Mouse (Mus musculus) gastrocnemius, adult 2 months (tissue): ENCODE measurements around the gene Rassf6. TPM values are rescaled to one million over a fixed set of nuclear protein-coding genes. Genes with fewer than 3 reads are reported as not detected.
A peak's percentile ranks its signal among the peaks of the same experiment; 100 is the strongest.

Experiments used
- DNase-seq: peaks from one replicate; pipeline ENCODE4 v3.0.0; 2022
- H3K27ac ChIP-seq: fragments of 200-600 bp; 2 replicates; pipeline ENCODE4 v1.8.1; 2022; ENCODE audit warnings: mild to moderate bottlenecking
- H3K4me3 ChIP-seq: fragments of 200-600 bp; 2 replicates; pipeline ENCODE4 v1.8.1; 2022; ENCODE audit warnings: mild to moderate bottlenecking, moderate library complexity
- CTCF ChIP-seq: fragments of 200-600 bp; IDR thresholded peaks from 2 replicates; pipeline ENCODE4 v1.8.1; 2022; ENCODE audit warnings: antibody characterized with exemption, mild to moderate bottlenecking, moderate library complexity
- intact Hi-C: fragments of 180-260 bp; cut with DNase I; formaldehyde crosslinking; loops from one replicate; pipeline ENCODE4 v1.15.1; 2025
- total RNA-seq, 2 experiments: library from RNA; stranded (reverse); gene quantifications; 2 replicates each; pipeline ENCODE4 v1.2.3; 2021

Rassf6 gene
- total RNA-seq, 2 experiments from 2014 or later: not detected

DNA sequence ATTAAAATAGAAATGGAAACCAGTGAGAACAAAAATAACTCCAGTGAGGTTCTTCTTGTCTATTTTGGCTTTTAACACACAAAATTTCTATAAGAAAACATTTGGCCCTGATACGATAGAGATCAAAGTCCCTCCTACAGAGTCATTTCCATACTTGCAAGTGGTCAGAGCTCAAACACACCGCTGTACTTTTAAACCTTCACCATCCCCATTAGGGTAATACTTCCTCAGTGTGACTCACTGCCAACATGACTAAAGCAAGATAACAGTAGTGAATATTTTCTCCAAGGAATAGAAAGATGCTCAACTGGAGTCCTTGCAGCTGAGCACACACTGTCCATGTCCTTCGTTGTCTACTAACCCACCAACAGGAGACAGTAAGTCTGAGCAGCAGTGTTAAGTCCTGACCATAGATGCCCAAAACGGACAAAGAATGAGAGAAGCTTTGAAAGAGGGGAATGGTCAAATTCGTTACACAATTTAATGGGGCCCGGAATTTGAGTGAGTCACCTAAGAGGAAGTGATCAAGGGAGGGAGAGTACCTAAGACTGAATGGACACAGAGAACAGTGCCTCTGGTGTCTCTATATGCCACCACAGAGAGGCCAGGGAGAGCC is 28.4 kb downstream of the Rassf6 start:
- H3K27ac ChIP-seq: no peak overlapping the region
- no peak for TF ChIP-seq CTCF
- intact Hi-C loops: no loop called here
- no peak for DNase-seq
- no peak overlapping the region for H3K4me3 ChIP-seq

DNA sequence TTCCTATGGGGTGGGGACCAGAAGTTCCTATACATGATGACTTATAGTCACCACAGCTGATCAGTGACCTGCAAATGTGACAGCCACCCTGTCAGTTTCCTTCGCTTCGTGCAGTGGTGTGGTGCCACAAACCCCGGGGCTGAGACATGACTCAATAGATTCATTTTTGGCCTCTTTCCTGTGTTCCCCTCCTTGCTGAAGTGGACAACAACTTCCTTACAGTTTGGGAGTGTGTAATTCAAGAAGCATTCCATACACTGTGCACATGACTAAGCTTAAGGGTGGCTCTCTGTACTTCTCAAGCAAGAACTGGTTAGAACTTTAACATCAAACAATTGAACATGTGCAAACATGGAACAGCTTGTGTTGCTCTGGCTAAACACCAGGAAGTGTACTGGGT is 29.1 kb downstream of the Rassf6 start:
- H3K27ac ChIP-seq: no peak overlapping the region
- no peak for DNase-seq
- TF ChIP-seq CTCF: no peak
- intact Hi-C loops: no loop called here
- no peak overlapping the region for H3K4me3 ChIP-seq

DNA sequence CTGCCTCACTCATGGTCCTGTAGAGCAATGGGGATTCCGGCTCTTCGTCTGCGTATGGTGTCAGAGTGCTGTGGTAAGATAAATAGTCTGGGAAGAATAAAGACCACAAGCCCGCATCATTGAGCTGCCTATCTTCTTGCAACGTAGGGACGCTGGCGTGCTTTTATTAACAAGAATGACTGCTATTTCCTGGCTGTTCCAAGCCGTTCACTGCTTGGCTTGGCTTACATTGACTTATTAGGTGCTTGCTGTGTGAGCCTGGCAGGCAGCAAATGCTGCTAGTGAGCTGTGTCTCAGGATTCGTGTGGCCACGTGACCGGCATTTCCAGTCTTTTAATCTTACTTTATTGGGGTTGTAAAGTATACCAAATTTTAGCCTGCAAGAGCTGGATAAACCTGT is 31.6 kb downstream of the Rassf6 start:
- no peak for DNase-seq

DNA sequence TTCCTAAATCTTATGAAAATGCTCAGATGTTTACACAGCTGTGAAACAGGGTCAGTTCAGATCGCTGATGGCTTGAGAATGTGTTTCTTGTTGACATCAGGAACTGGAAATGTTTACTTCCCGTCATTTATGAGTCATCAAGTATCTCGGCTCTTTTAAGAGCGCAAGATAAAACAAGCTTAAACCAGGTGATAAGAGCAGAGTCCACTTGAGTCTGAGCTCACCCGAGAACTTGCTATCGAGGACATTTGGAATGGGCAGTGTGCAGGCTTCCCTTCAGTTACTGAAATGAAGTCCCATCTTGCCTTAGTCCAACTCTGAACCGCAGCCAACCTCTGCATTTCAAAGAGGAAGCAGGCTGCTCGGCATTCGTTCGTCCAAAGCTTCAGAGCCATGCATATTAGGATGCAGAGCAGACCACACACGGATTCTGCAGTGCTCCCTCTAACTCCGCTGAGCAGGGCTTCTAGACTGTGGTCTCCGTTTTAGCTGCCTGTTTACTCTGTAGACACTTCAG is 37.0 kb downstream of the Rassf6 start:
- TF ChIP-seq CTCF: no peak
- Histone ChIP-seq H3K27ac (no peak overlapping the region), H3K4me3 (peak overlapping the region; percentile 23; the same call in 1 of the 2 replicates)
- DNase-seq: no peak
- intact Hi-C loops: loop anchor here (5.0 kb wide), 2 partner anchors 49 to 304 kb away; no protein-coding TSS in a partner anchor

More for the DNA sequence above, 31.6 kb downstream of the Rassf6 start:
- intact Hi-C loops: no loop called here
- TF ChIP-seq CTCF: no peak
- no peak overlapping the region for H3K27ac ChIP-seq
- H3K4me3 ChIP-seq: no peak overlapping the region

DNA sequence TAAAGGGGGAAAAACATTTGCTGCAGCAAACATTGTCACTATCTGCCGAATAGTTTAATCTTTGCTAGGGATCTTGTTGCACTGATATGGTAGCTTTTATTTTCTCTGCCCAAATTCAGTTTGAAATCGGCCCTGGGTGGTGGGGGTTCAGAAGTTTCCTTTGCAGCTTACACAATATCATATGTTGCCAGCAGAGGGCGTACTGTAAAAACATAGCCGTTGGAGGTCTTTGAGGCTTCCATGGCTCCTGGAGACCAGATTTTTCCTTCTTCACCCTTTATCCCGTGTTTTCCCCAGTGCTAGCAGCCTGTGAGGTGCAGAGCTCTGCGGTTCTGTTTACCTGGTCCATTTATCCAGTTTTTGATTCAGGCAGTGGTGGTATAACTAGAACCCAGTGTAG is 39.0 kb downstream of the Rassf6 start:
- Histone ChIP-seq H3K4me3 (no peak overlapping the region), H3K27ac (no peak overlapping the region)
- no peak for DNase-seq
- intact Hi-C loops: loop anchor here (5.0 kb wide), 2 partner anchors 51 to 306 kb away; no protein-coding TSS in a partner anchor
- TF ChIP-seq CTCF: peak; percentile 66

DNA sequence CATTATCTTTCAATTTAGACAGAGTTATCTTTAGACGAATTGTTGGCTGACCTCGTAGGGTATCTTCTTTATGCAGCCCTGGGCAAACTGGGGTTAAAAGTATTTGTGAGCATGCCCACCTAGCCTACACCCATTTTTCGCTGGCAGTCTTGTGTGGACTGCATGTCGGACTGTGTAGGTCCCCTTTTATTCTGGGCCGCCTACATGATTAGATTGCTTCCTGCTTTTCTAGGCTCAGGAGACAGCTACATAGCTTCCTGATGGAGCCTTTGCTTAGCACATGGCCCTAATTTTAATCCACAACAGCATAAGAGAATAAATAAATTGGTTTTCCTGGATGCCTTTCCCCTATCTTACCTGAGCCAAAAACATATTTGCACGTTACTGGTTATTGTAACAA is 44.3 kb downstream of the Rassf6 start:
- H3K4me3 ChIP-seq: no peak overlapping the region
- no peak for DNase-seq
- TF ChIP-seq CTCF: no peak
- no peak overlapping the region for H3K27ac ChIP-seq
- intact Hi-C loops: no loop called here

DNA sequence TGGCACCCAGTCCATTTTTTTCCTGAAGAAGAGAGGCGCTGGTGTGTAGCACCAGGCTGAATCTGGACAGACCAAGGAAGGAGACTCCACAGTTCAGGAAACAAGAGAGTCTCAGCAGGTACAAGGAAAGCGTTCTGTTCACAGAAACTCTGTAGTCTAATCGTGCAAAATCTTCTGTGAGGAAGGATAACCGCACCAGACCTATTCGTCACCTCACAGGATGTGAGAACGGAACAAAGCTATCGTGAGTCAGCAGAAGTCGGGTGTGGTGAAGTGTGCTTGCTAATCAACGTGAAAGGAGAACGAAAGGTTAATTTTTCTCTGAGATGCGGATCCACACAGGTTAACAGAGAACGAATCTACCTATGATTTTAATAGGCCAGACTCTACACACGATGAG is 45.5 kb downstream of the Rassf6 start:
- no peak for TF ChIP-seq CTCF
- no peak overlapping the region for H3K27ac ChIP-seq
- intact Hi-C loops: no loop called here
- no peak for DNase-seq
- no peak overlapping the region for H3K4me3 ChIP-seq

DNA sequence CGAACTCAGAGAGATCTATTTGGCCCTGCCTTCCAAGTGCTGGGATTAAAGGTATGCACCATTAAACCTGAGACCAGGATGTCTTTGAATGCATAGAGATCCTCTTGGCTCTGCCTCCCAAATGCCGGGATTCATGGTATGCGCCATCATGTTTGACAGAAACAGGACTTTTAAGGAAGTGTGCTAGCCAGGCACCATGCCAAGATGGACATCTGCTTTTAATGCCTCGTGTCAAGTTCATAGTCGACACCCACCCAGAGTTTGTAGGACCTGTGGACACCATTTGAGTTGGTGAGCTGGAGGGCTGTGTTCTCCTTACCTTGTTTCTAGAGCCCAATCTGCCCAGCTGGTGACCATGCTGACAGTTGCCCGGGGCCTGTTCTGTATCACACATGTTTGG is 48.5 kb downstream of the Rassf6 start:
- TF ChIP-seq CTCF: no peak
- intact Hi-C loops: no loop called here

DNA sequence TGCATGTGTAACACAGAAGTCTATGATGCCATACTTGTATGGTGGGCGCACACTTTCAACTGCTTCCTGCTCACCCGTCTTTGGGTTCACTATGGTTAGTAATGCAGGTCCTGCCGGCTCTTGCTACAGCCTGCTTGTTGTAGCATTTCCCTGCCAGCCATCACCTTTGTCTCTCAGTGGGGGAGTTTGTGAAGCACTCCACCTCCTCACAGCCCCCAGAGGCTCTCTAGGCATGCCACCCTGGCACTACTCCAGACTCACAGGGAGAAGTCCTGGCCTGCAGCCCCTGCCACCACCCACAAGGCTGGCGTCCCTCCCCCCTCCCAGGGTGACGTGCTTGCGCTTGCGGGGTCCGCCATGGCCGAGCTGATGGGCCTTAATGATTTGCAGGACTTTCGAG is 49.8 kb downstream of the Rassf6 start:
- H3K4me3 ChIP-seq: no peak overlapping the region
- no peak for TF ChIP-seq CTCF
- intact Hi-C loops: no loop called here

More for the DNA sequence above, 48.5 kb downstream of the Rassf6 start:
- no peak overlapping the region for H3K27ac ChIP-seq
- DNase-seq: no peak
- no peak overlapping the region for H3K4me3 ChIP-seq

DNA sequence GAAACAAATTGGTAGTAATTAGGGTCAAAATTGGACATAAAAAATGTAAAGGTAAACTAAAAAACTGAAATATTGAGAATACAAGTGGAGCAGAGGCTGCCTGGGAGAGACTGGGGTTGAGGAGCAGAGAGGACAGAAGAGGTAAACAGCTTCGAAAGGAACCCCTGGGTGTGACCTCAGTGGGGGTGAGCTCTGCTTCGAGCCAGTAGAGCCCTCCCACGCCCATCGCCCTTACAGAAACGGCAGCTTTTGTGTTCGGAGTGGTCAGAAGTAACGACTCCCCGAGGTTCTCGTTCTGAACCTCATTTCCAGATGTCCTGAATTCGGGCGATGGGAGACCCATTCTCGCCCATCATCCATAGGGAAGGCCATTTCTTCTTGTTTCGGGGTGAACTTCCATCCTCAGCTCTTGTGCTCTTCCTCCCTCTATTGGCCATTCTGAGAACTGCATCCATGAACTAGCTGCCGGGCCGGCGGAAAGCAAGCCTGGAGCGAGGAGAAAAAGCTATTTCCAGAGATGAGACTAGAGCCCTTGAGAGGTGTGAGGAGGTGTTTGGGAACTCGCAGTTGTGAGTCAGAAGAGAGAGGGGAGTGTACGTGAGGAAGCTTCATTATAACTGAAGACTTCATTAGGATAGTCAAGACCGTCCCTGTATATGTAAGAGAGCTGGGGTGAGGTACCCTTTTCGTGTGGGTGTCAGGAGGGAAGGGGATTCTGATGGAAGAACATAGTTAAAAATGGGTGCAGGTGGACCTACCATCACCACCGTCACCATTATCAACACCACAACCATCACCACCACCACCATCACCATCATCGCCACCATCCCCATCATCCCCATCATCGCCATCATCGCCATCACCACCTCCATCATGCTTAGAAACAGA is 51.5 kb downstream of the Rassf6 start:
- intact Hi-C loops: no loop called here
- peak; percentile 47 for DNase-seq

More for the DNA sequence above, 49.8 kb downstream of the Rassf6 start:
- DNase-seq: no peak
- H3K27ac ChIP-seq: no peak overlapping the region

DNA sequence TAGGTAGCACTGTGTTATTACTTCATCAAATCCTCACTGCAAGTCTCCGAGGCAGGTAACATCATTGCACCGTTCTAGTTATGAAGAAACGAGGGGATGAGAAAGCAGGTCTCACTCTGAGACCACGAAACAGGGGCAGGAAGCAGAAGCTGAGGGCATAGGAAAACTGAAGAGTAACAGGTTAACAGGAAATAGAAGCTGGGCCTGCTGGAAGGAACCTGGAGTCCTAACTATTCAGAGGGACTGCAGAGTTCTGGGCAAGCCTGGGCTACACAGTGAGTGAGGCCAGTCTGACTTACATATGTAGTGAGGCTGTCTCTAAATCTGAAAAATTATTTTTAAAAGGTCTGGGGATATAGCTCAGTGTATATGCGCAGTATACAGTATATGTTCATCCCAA is 52.4 kb downstream of the Rassf6 start:
- intact Hi-C loops: no loop called here
- Histone ChIP-seq H3K27ac (no peak overlapping the region), H3K4me3 (no peak overlapping the region)
- no peak for TF ChIP-seq CTCF
- DNase-seq: no peak

More for the DNA sequence above, 51.5 kb downstream of the Rassf6 start:
- Histone ChIP-seq H3K4me3 (peak overlapping the region; percentile 59), H3K27ac (no peak overlapping the region)
- peak; percentile 95; the same call in 1 of the 2 replicates for TF ChIP-seq CTCF

DNA sequence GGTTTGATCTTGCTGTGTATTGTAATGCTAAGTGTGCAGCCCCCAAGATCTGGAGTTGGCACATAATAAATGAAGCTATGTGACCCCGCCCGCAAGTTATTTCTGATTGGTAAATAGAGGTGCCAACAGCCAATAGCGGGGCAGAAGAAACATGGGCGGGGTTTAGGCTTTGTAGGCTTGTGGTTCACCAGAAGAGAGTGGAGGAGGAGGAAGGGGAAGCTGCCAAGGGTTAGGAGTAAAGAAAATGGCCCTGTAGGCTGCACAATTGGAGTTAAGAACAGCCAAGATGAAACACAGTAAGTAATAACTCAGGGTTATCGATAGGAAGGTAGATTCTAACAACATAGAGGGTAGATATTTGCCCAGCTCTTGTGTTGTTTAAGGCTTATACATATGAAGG is 53.9 kb downstream of the Rassf6 start:
- TF ChIP-seq CTCF: no peak
- no peak overlapping the region for H3K27ac ChIP-seq
- intact Hi-C loops: no loop called here
- no peak overlapping the region for H3K4me3 ChIP-seq
- no peak for DNase-seq

DNA sequence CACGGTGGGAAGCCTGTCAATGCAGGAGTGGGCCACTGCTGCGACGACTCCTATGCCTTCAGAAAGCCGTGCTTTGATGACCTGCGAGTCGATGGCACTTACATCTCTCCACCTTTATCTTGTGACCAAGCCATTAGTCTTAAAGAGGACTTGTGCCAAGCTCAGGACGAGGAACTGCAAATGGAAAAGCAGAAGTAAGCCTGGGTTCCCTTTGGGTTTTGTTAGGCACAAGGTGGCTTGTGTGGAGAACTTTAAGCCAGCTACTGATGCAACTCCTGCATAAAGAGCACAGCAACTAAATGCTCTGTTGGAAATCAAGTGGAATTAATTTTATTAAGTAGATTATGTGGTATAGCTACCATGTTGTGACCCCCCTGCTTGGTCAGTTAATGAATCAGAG is 55.7 kb downstream of the Rassf6 start:
- DNase-seq: no peak
- Histone ChIP-seq H3K27ac (no peak overlapping the region), H3K4me3 (no peak overlapping the region)
- intact Hi-C loops: no loop called here
- TF ChIP-seq CTCF: no peak
